Mouse (Mus musculus) liver, embryonic 15.5 days (tissue): Measurements from ENCODE around the gene Olfr1095. TPM values are rescaled to one million over a fixed set of nuclear protein-coding genes. Genes with fewer than 3 reads are reported as not detected.

Experiments used
- ATAC-seq: fragments of 200-750 bp; cut with Nextera tagmentation; 2 replicates; pipeline ENCODE4 v1.8.0; 2017; ENCODE audit warnings: moderate number of reproducible peaks, mild to moderate bottlenecking, moderate library complexity; ENCODE audit not compliant: insufficient read depth
- H3K27ac ChIP-seq: fragments of 300-500 bp; sonication (generic); replicated peaks from 2 replicates; pipeline ENCODE4 v1.5.1; 2015; ENCODE audit warnings: mild to moderate bottlenecking, inconsistent platforms
- H3K27me3 ChIP-seq: fragments of 300-500 bp; sonication (generic); 2 replicates; pipeline ENCODE4 v1.6.1; 2015; ENCODE audit warnings: mild to moderate bottlenecking, inconsistent platforms
- H3K36me3 ChIP-seq: fragments of 300-500 bp; sonication (generic); replicated peaks from 2 replicates; pipeline ENCODE4 v1.6.1; 2015; ENCODE audit warnings: moderate library complexity, mild to moderate bottlenecking, inconsistent platforms
- H3K4me1 ChIP-seq: fragments of 300-500 bp; sonication (generic); replicated peaks from 2 replicates; pipeline ENCODE4 v1.6.1; 2015; ENCODE audit warnings: inconsistent platforms
- H3K4me2 ChIP-seq: fragments of 300-500 bp; sonication (generic); 2 replicates; pipeline ENCODE4 v1.6.1; 2015; ENCODE audit warnings: moderate library complexity, mild to moderate bottlenecking, inconsistent platforms
- H3K4me3 ChIP-seq: fragments of 300-500 bp; sonication (generic); replicated peaks from 2 replicates; pipeline ENCODE4 v1.5.1; 2015; ENCODE audit warnings: mild to moderate bottlenecking, inconsistent platforms
- H3K9ac ChIP-seq: fragments of 300-500 bp; sonication (generic); 2 replicates; pipeline ENCODE4 v1.6.1; 2015; ENCODE audit warnings: moderate library complexity, mild to moderate bottlenecking, inconsistent platforms
- H3K9me3 ChIP-seq: fragments of 300-500 bp; sonication (generic); replicated peaks from 2 replicates; pipeline ENCODE4 v1.6.1; 2016; ENCODE audit warnings: inconsistent platforms
- WGBS: fragments of 180-500 bp; shearing (Covaris S2); methylation state at CpG from one replicate; pipeline ENCODE4 v1.1.7; 2015; ENCODE audit warnings: mixed read lengths; ENCODE audit not compliant: insufficient replicate concordance; 5-methylcytosine and 5-hydroxymethylcytosine counted together
- polyA plus RNA-seq: library from polyadenylated mRNA; unstranded; fragments of >200 nt; fragmentation: Nextera tagmentation; extraction: Ambion mirVana; gene quantifications from 2 replicates; pipeline ENCODE4 v1.2.1, GENCODE M21; 2015

Gene Olfr1095
- polyA plus RNA-seq, result not detected in 2 replicates

DNA sequence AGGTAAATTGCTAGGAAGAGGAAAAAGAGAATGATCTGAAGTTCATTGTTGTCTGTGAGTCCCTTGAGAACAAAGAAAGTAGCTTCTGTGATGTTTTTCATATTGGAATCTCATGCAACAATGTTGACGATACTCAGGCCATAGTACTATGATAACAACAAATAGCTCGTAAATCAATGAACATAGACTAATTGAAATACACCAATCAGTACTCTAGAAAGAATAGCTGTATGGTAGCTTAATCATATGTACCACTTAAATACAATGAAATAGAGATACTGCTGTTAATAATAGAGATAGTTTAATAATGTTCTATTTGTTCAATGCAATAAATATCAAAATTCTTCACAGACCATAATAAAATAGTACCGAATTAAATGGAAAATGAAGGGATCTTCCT, at the start of gene Olfr1095:
Gene Olfr1095 (minus strand): TSS at position 101 of the 400 bp plus-strand sequence.
- H3K4me1 ChIP-seq, result no peaks in the 10 kb centered on the region
- no peak within 1 kb of the TSS for H3K9ac ChIP-seq
- no peaks in the 10 kb centered on the region for H3K36me3 ChIP-seq
- ATAC-seq, result no peak
- no peaks in the 10 kb centered on the region for H3K9me3 ChIP-seq
- no peak within 1 kb of the TSS for H3K4me2 ChIP-seq
- no peak within 1 kb of the TSS for H3K27ac ChIP-seq
- no peak within 1 kb of the TSS for H3K4me3 ChIP-seq
- 71% methylated on average over 3 of the region's 3 CpGs for WGBS
- no peaks in the 10 kb centered on the region for H3K27me3 ChIP-seq

DNA sequence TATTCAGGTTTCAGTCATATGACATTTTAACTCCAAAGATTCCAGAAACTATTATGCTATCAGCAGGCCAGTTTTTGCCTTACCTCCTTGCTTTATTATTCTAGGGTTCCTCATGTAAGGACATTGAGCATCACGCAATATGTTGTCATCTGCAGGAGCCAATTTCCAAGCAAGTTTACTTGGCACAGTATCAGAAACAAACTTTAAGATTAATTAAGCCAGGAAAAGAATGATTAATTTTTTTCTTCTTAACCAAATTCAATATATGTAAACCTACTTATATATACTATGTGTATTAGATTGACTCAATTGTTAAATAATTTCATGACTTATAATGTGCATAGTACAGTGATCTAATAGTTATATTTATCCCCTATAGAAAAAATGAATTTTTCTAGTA, 40.6 kb upstream of the Olfr1095 start, which contains the start of gene Olfr1097:
Gene Olfr1097 (minus strand): TSS at position 101 of the 400 bp plus-strand sequence.
- WGBS, result 64% methylated on average over 1 of the region's 1 CpGs
- Histone ChIP-seq H3K4me1 (no peaks in the 10 kb centered on the region), H3K27me3 (no peaks in the 10 kb centered on the region), H3K4me2 (no peak within 1 kb of the TSS), H3K36me3 (no peaks in the 10 kb centered on the region), H3K9me3 (no peaks in the 10 kb centered on the region), H3K4me3 (no peak within 1 kb of the TSS), H3K27ac (no peak within 1 kb of the TSS), H3K9ac (no peak within 1 kb of the TSS)
- no peak for ATAC-seq

GRCm38 (mm10) chr2:86874702-86875101, 23.2 kb upstream of the Olfr1095 start, which contains the start of gene Gm13723:
Gene Gm13723 (minus strand): TSS chr2:86874802.
- no peaks in the 10 kb centered on the region for H3K27me3 ChIP-seq
- no peak within 1 kb of the TSS for H3K4me2 ChIP-seq
- no peak for ATAC-seq
- H3K9ac ChIP-seq, result no peak within 1 kb of the TSS
- no peaks in the 10 kb centered on the region for H3K36me3 ChIP-seq
- 48% methylated on average over 1 of the region's 1 CpGs for WGBS
- H3K27ac ChIP-seq, result no peak within 1 kb of the TSS
- H3K9me3 ChIP-seq, result no peaks in the 10 kb centered on the region
- H3K4me3 ChIP-seq, result no peak within 1 kb of the TSS
- H3K4me1 ChIP-seq, result no peaks in the 10 kb centered on the region

GRCm38 (mm10) chr2:86824363-86824762, 27.1 kb downstream of the Olfr1095 start, which contains the start of gene Olfr1094:
Gene Olfr1094 (plus strand): TSS chr2:86824663.
- H3K4me1 ChIP-seq, result no peaks in the 10 kb centered on the region
- H3K4me2 ChIP-seq, result no peak within 1 kb of the TSS
- no peak within 1 kb of the TSS for H3K27ac ChIP-seq
- H3K36me3 ChIP-seq, result no peaks in the 10 kb centered on the region
- H3K9me3 ChIP-seq, result no peaks in the 10 kb centered on the region
- no peak within 1 kb of the TSS for H3K9ac ChIP-seq
- no peaks in the 10 kb centered on the region for H3K27me3 ChIP-seq
- H3K4me3 ChIP-seq, result no peak within 1 kb of the TSS
- ATAC-seq, result no peak

- Histone ChIP-seq H3K4me3 (no peak within 1 kb of the TSS), H3K27ac (no peak within 1 kb of the TSS), H3K27me3 (no peaks in the 10 kb centered on the region), H3K4me2 (no peak within 1 kb of the TSS), H3K9ac (no peak within 1 kb of the TSS), H3K36me3 (no peaks in the 10 kb centered on the region), H3K4me1 (no peaks in the 10 kb centered on the region), H3K9me3 (no peaks in the 10 kb centered on the region)
- no peak for ATAC-seq
These were observed 41.6 kb downstream of the Olfr1095 start, which contains the start of gene Olfr141 for GRCm38 (mm10) chr2:86809918-86810317. Gene Olfr141 (minus strand): TSS chr2:86810018.

Other genes starting within 250 kb of the Olfr1095 start
- gene Olfr1084, start 212.0 kb downstream of the Olfr1095 start, polyA plus RNA-seq, result not detected in 2 replicates
- gene Olfr1085, start 189.7 kb downstream of the Olfr1095 start, polyA plus RNA-seq, result not detected in 2 replicates
- gene Olfr1086, start 171.6 kb downstream of the Olfr1095 start, polyA plus RNA-seq, result not detected in 2 replicates
- not detected in 2 replicates for gene Olfr1087, start 153.3 kb downstream of the Olfr1095 start, polyA plus RNA-seq
- gene Olfr1089, start 118.0 kb downstream of the Olfr1095 start, polyA plus RNA-seq, result not detected in 2 replicates
- not detected in 2 replicates for gene Olfr1090, start 92.7 kb downstream of the Olfr1095 start, polyA plus RNA-seq
- gene Olfr1093, start 69.2 kb downstream of the Olfr1095 start, polyA plus RNA-seq, result not detected in 2 replicates
- not detected in 2 replicates for gene Olfr141, start 41.7 kb downstream of the Olfr1095 start, polyA plus RNA-seq
- gene Olfr1094, start 27.0 kb downstream of the Olfr1095 start, polyA plus RNA-seq, result not detected in 2 replicates
- gene Gm13723, start 23.1 kb upstream of the Olfr1095 start, polyA plus RNA-seq, result not detected in 2 replicates
- not detected in 2 replicates for gene Olfr1097, start 40.5 kb upstream of the Olfr1095 start, polyA plus RNA-seq
- not detected in 2 replicates for gene Olfr1098, start 72.8 kb upstream of the Olfr1095 start, polyA plus RNA-seq
- gene Olfr1099, start 109.0 kb upstream of the Olfr1095 start, polyA plus RNA-seq, result not detected in 2 replicates
- gene Olfr1100, start 128.3 kb upstream of the Olfr1095 start, polyA plus RNA-seq, result not detected in 2 replicates
- gene Olfr1101, start 139.5 kb upstream of the Olfr1095 start, polyA plus RNA-seq, result not detected in 2 replicates
- not detected in 2 replicates for gene Olfr1102, start 146.7 kb upstream of the Olfr1095 start, polyA plus RNA-seq
- gene Olfr1104, start 175.4 kb upstream of the Olfr1095 start, polyA plus RNA-seq, result not detected in 2 replicates
- gene Olfr1105, start 184.8 kb upstream of the Olfr1095 start, polyA plus RNA-seq, result not detected in 2 replicates
- gene Olfr1106, start 200.6 kb upstream of the Olfr1095 start, polyA plus RNA-seq, result not detected in 2 replicates
- gene Olfr1107, start 224.1 kb upstream of the Olfr1095 start, polyA plus RNA-seq, result not detected in 2 replicates
- not detected in 2 replicates for gene Olfr1109, start 244.3 kb upstream of the Olfr1095 start, polyA plus RNA-seq